Mouse (Mus musculus) adrenal gland, adult 18-20 months (tissue): ENCODE measurements around the gene Il18rap. TPM values are rescaled to one million over a fixed set of nuclear protein-coding genes. Genes with fewer than 3 reads are reported as not detected.

Source experiments
- DNase-seq, 2 experiments: peaks; one replicate each; pipeline ENCODE4 v3.0.0; 2021 to 2022; ENCODE audit warnings: low spot score in 2 of 2
- long read RNA-seq, 2 experiments: library from polyadenylated mRNA; stranded (forward); transcript quantifications; one replicate each; pipeline ENCODE4 v2.0.0; 2021
- total RNA-seq, 2 experiments: library from RNA; stranded (reverse); gene quantifications; 1 replicate in 1 of 2; 2 replicates in 1 of 2; pipeline ENCODE4 v1.2.3; 2021

The Il18rap gene
- under 1 TPM; 0.10 to 0.17 TPM for total RNA-seq
- long read RNA-seq, experiment 1, result 0 reads
- long read RNA-seq, experiment 2, result 0 reads

GRCm38 (mm10) chr1:40514851-40515585 is at the start of gene Il18rap:
Gene Il18rap (plus strand): TSS chr1:40515362.
- no peak for DNase-seq

GRCm38 (mm10) chr1:40465477-40466430 is 49.4 kb upstream of the Il18rap start, which contains the start of gene Il18r1:
Gene Il18r1 (plus strand): TSS chr1:40465552.
- no peak for DNase-seq

GRCm38 (mm10) chr1:40467306-40467705 is 47.9 kb upstream of the Il18rap start:
- DNase-seq, result no peak

DNA sequence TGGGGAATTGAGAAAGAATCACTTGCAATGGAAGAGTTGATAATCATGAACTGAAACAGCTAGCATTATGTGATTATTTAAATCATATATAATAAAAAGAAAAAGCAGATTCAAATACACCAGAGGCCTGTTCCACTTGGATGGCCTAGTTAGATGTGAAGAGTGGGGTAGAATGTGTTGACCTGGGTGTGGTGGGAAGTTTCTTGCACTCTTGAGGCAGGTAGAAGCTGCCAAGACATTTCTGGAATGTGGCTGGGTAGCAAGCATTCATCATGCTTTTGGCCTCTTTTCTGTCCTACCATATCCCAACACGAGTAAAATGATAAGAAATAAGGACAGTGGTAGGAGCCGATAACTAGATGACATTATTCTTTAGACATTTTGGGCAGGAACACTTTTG is 46.4 kb upstream of the Il18rap start:
- DNase-seq, result no peak

DNA sequence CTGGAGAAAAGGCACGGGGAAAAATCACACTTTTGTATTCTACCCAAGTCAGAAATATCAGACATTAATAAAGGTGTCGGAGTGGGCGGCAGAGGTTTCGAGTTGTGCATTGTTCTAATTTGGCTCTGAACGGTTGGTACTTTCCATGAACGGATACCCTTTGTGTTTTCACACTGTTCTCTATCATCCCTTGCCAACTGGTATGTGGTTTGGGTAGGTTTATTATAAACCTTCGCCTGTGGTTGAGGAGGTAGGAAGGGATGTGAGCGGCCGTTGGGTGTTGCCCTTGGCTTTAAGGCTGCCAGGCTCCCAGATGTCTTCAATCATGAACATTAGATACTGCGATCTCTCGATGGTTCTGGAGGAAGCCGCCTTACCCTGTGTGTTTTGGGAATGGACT is 45.3 kb upstream of the Il18rap start:
- no peak for DNase-seq

- DNase-seq, result no peak
Observed at GRCm38 (mm10) chr1:40472401-40472800, 42.8 kb upstream of the Il18rap start.

DNA sequence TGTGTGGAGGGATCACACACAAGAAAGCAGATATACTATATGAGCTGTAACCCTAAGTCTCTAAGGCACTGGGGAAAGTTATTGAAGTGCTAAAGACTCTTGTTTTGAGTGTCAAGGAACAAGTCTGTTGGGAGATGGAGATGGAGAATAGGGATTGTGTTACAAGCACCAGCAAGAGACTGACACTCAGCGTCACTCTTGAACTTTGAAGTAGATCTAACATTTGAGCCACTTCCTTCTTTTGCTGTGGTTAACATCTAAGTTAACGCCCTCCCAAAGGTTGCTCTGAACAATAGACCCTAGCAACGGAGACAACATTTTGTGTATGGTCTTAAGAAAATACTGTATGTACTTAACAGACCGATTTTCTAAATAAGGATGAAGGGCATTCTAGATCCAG is 41.5 kb upstream of the Il18rap start:
- DNase-seq, result no peak

DNA sequence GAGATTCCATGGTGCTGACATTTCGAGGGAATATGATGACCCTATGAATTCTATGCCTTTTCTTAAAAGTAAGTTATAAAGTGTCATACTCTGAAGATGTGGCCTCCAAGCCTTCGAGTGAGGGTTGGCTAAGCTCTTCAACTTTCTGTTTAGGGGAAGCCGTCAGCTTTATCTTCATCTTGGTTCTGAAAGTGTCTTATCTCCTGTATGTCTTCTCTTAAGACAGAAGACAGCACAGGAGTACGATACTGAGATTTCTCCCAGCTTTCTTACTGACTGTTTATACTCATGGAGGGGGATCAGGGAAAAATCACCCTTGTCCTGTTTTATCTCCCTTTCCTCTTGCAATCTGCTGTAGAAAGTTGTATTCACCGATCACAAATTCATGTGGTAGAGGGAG is 40.8 kb upstream of the Il18rap start:
- DNase-seq, result no peak

DNA sequence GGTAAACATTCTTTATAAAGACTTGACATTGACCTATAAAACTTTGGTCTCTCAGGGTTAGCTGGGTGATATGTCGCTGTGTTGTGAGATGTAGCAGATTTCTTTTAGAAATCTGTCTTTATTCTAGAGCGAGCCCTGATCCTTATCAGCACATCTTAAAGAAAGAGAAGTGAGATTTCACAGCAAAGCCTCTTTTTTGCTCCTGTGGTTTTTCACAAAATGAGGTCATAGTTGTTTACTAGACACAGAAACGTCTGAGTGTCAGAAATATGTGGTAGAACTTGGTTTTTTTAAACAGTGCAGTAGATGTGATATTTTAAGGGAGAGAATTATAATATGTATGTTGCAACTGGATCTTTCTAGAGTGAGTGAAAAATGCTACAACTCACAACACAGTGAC is 39.5 kb upstream of the Il18rap start:
- DNase-seq, result no peak

DNA sequence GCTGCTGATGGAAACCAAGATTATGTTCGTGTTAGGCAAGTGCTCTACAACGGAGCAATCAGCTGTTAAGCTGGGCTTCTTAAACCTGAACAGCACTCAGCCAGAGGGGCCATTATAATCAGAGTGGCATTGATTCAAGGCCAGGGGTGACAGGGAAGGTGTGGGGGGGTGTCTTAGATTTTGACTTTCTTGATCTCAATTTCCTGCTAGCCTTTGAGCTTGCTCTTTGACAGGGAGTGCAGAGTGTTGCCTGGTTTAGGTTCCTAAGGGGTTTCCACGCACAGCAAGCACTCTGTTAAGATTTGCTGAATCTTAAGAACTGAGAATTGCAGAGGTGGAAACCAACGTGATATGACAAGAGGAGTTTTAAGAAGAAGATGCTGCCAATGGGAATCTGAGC is 38.4 kb upstream of the Il18rap start:
- DNase-seq, result no peak

- no peak for DNase-seq
Observed at GRCm38 (mm10) chr1:40479505-40479923, 35.6 kb upstream of the Il18rap start.

GRCm38 (mm10) chr1:40494594-40494993 is 20.6 kb upstream of the Il18rap start:
- DNase-seq, result no peak

- no peak for DNase-seq
Observed at GRCm38 (mm10) chr1:40499708-40500107, 15.5 kb upstream of the Il18rap start.

DNA sequence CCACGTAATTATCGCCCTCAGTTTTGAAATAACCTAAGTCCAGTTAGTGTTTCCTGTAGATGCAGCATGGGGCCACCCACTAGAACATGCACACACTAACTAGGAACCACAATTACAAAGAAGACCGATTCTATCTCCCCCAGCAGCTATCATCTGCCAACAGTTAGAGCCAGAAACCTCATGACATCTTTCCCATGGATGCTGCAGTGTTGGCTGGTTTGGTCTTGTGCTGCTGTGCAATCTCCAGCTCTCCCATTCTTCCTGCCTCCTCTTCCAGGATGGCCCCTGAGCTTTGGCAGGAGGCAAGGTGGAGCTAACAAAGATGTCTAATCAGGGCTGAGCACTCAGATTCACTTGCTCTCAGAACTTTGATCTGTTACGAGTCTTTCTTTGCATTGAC is 14.0 kb upstream of the Il18rap start:
- no peak for DNase-seq

DNA sequence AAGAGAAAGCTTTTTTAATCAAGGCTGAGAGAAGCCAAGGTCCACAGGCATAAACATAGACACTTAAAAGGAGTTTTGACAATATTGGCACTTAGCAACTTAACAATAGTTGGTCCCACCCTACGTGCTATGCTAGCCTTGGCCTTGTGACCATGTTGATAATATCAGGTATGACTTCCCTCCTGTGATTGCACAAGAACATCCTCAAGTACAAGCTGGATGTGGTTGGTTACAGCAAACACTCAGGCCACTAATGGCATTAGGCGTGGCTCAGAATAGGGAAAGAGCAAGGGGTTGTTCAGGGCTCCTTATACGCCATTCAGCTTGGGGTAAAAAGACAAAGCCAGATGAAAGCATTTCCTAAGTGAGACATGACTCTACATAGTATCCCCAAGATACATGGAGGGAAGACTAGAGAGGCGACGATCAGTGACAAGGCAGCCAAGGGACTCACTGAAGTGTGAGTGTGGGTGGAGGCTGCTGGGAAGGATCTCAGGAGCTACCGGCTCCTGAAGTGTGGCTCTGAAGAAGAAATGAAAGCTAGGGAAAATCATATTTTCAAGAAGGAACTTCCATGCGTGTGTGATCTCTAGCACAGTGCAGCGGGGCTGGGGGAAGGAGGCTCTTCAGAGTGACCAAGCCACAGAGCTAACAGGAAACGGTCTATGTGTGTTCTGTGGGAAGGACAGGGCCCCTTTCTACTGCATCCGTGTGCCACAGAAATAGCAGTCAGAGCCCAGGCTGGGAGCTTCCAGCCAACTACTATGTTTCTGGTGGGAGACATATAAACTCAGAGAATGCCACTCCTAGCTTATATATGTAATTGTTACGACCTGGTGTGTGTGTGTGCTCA is 13.4 kb upstream of the Il18rap start:
- no peak for DNase-seq

- DNase-seq, result no peak
Observed at GRCm38 (mm10) chr1:40504548-40504947, 10.6 kb upstream of the Il18rap start.

DNA sequence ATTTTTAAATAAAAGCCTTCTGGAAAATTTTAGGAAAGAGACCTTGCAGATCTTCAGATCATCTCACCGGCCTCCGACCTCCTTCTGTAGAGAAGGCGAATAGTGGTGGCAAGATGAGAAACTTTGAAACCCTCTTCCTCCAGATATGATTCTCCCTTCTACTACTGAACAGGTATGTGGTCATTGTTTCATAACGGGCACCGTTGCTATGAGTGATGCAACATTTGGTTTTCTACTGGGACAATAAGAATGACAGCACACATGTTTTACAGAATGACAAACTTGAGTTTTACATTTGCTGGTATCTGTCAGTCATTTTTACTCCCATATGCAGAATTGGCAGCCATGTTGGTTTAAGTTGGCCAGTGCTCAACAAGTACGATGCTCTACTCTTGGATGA is 1.2 kb downstream of the Il18rap start:
- DNase-seq, result no peak

- no peak for DNase-seq
Observed at GRCm38 (mm10) chr1:40522918-40523317, 7.8 kb downstream of the Il18rap start.

- DNase-seq, result no peak
Observed at GRCm38 (mm10) chr1:40523971-40524722, 9.0 kb downstream of the Il18rap start.

- no peak for DNase-seq
Observed at GRCm38 (mm10) chr1:40529287-40529686, 14.1 kb downstream of the Il18rap start.
